Mouse (Mus musculus) kidney, embryonic 14.5 days (tissue): ENCODE measurements around the gene Tmem238. TPM values are rescaled to one million over a fixed set of nuclear protein-coding genes. Genes with fewer than 3 reads are reported as not detected.

Experiments used
- ATAC-seq: fragments of 200-750 bp; cut with Nextera tagmentation; 2 replicates; pipeline ENCODE4 v1.8.0; 2017; ENCODE audit warnings: moderate number of reproducible peaks, mild to moderate bottlenecking, moderate TSS enrichment, moderate library complexity; ENCODE audit not compliant: low FRiP score, low TSS enrichment
- H3K27ac ChIP-seq: fragments of 300-500 bp; sonication (generic); 2 replicates; pipeline ENCODE4 v1.5.1; 2014; ENCODE audit warnings: low read depth, mild to moderate bottlenecking, low read length, moderate library complexity, mixed read lengths
- H3K27me3 ChIP-seq: fragments of 300-500 bp; sonication (generic); 2 replicates; pipeline ENCODE4 v1.6.1; 2014; ENCODE audit warnings: mild to moderate bottlenecking, low read length; ENCODE audit not compliant: control insufficient read depth, insufficient read depth
- H3K36me3 ChIP-seq: fragments of 300-500 bp; sonication (generic); 2 replicates; pipeline ENCODE4 v1.6.1; 2014; ENCODE audit warnings: low read length, mixed read lengths; ENCODE audit not compliant: control insufficient read depth, insufficient read depth
- H3K4me1 ChIP-seq: fragments of 300-500 bp; sonication (generic); 2 replicates; pipeline ENCODE4 v1.6.1; 2014; ENCODE audit warnings: low read length, mixed read lengths; ENCODE audit not compliant: control insufficient read depth, insufficient read depth
- H3K4me2 ChIP-seq: fragments of 300-500 bp; sonication (generic); replicated peaks from 2 replicates; pipeline ENCODE4 v1.6.1; 2014; ENCODE audit warnings: low read depth, mild to moderate bottlenecking, low read length
- H3K4me3 ChIP-seq: fragments of 300-500 bp; sonication (generic); 2 replicates; pipeline ENCODE4 v1.5.1; 2014; ENCODE audit warnings: mild to moderate bottlenecking, low read length
- H3K9ac ChIP-seq: fragments of 300-500 bp; sonication (generic); 2 replicates; pipeline ENCODE4 v1.6.1; 2014; ENCODE audit warnings: low read depth, mild to moderate bottlenecking, low read length, moderate library complexity
- H3K9me3 ChIP-seq: fragments of 300-500 bp; sonication (generic); 2 replicates; pipeline ENCODE4 v1.6.1; 2016; ENCODE audit warnings: low read length; ENCODE audit not compliant: control insufficient read depth
- WGBS: fragments of 180-500 bp; shearing (Covaris S2); extraction: QIAGEN DNeasy Blood & Tissue Kit; methylation state at CpG from one replicate; pipeline ENCODE4 v1.1.7; 2014; 5-methylcytosine and 5-hydroxymethylcytosine counted together
- polyA plus RNA-seq: library from polyadenylated mRNA; unstranded; fragments of >200 nt; fragmentation: Nextera tagmentation; extraction: Ambion mirVana; gene quantifications from 2 replicates; pipeline ENCODE4 v1.2.1, GENCODE M21; 2014

Gene Tmem238
- polyA plus RNA-seq: 6.9 and 8.2 TPM in 2 replicates

DNA sequence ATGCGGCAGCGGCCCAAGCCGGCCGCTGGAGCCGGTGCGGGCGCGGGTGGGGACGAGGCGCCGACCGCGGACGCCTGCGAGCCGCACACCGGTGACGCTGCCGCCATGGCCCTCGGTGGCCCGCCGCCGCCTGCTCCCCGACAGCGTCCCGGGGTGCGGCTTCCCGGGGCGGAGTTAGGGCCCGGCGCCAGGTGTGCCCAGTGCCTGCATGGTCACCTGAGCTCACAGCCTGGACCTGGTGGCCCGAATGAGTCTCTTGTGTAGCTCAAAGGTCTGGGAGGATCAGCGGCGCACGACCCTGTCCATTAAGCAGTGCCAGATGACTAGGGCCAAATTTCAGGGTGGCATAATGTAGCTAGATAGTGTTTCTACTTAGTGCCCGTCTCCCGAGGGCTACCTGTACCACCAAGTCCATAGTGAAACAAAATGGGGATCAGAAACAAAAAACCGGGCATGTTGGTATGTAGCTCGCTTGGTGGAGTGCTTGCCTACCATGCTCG lies at the start of gene Tmem238:
Gene Tmem238, minus strand, starts transcription at position 221 of the 500 bp plus-strand sequence.
- H3K4me1 ChIP-seq: peaks cover 11% of the 10 kb centered on the region; the same call in 1 of the 2 replicates
- no peaks in the 10 kb centered on the region for H3K27me3 ChIP-seq
- peaks cover 10% of the 10 kb centered on the region for H3K36me3 ChIP-seq
- peak; percentile 7; the same call in 1 of the 2 replicates for ATAC-seq
- peak within 1 kb of the TSS; percentile 92 for H3K4me2 ChIP-seq
- peak within 1 kb of the TSS; percentile 88 for H3K27ac ChIP-seq
- no peaks in the 10 kb centered on the region for H3K9me3 ChIP-seq
- peak within 1 kb of the TSS; percentile 60 for H3K4me3 ChIP-seq
- H3K9ac ChIP-seq: peak within 1 kb of the TSS; percentile 71
- WGBS: 12% methylated on average over 22 of the region's 40 CpGs

DNA sequence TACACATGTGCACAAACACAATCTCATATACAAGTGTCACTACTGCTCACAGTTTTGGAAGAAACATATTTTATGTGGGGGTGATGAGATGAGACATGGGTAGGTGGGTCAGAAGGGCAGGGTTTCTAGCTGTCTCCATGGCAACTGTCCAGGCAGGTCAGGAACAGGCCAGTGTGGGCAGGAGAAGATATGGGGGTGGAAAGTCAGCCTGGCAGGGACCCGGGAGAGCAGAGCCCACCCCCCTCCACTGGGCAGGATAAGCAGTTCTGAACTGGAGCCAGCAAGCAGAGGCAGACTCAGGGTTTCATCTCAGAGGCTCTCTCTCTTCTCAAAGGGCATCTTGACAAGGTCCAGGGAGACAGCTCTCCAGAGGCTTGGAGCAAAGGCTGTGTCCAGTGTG lies 48.2 kb upstream of the Tmem238 start:
- no peak for ATAC-seq
- H3K27me3 ChIP-seq: peaks cover 50% of the 10 kb centered on the region
- no peaks in the 10 kb centered on the region for H3K9me3 ChIP-seq
- no peak overlapping the region for H3K9ac ChIP-seq
- WGBS: 18% methylated on average over 1 of the region's 1 CpGs
- no peaks in the 10 kb centered on the region for H3K36me3 ChIP-seq
- no peak overlapping the region for H3K4me3 ChIP-seq
- no peak overlapping the region for H3K4me2 ChIP-seq
- H3K27ac ChIP-seq: no peak overlapping the region
- H3K4me1 ChIP-seq: 0 out of 2 replicates have a peak, but pooled peaks cover 8% of the 10 kb centered on the region

DNA sequence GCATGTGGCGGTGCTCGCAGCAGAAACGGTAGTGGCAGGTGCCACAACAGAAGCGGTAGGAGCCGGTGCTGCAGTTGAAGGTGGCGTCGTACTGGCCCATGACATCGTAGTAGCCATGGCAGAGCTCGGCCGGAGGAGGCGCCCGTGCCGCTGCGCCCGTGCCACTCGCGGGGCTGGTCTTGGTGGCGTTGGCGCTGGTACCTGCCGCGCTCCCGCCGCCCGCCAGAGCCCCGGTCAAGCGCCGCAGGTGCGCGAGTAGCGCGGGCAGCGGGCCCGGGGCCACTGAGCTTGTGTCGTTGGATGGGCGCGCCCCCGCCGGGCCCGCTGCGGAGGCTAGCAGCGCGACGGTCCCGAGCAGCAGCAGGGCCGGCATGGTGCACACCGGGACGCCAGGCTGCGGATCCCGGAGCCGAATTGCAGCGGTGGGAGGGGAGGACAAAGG lies 46.9 kb upstream of the Tmem238 start:
- peak; percentile 93 for ATAC-seq
- peak overlapping the region; percentile 79 for H3K4me2 ChIP-seq
- no peaks in the 10 kb centered on the region for H3K36me3 ChIP-seq
- H3K4me1 ChIP-seq: 0 out of 2 replicates have a peak, but pooled peaks cover 6% of the 10 kb centered on the region
- peaks cover 41% of the 10 kb centered on the region for H3K27me3 ChIP-seq
- H3K4me3 ChIP-seq: peak overlapping the region; percentile 50
- peak overlapping the region; percentile 55; the same call in 1 of the 2 replicates for H3K27ac ChIP-seq
- H3K9me3 ChIP-seq: no peaks in the 10 kb centered on the region
- peak overlapping the region; percentile 58 for H3K9ac ChIP-seq
- WGBS: under 1% methylated on average over 50 of the region's 51 CpGs

DNA sequence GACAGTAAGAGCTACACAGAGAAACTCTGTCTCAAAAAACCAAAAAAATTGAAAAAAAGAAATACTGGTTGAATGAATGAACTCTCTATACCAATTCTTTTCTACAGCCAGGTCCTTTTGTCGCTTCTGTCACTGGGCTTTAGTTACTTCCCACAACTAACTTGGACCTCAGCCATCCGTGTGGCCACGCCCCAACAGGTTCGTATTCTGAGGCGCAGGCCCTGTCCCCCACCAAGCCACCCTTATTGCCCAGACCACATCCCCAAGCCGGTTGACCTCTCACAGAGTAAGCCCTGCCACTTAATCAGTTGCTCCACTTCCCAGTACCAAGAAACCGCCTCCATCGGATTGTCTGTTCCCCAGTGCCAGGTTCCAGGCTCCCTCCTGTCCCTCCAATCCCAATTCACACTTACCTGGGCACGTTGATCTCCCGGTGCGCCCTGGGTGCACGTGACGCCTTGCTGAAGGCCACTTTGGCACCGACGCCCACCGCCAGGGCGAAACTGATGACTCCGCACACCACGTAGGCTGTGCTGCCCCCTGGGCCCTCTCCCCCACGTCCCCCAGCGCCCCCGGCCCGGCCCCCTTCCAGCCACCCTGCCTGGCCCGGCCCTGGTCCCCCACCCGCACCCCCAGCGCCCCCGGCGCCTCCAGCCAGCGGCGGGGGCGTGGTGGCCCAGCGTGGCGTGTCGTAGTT lies 46.3 kb upstream of the Tmem238 start:
- Histone ChIP-seq H3K4me1 (0 out of 2 replicates have a peak, but pooled peaks cover 6% of the 10 kb centered on the region), H3K36me3 (no peaks in the 10 kb centered on the region), H3K4me2 (peak overlapping the region; percentile 79), H3K4me3 (peak overlapping the region; percentile 50), H3K27me3 (peaks cover 46% of the 10 kb centered on the region), H3K27ac (no peak overlapping the region), H3K9ac (peak overlapping the region; percentile 58), H3K9me3 (no peaks in the 10 kb centered on the region)
- WGBS: 7% methylated on average over 32 of the region's 34 CpGs
- ATAC-seq: peak; percentile 17; the same call in 1 of the 2 replicates

DNA sequence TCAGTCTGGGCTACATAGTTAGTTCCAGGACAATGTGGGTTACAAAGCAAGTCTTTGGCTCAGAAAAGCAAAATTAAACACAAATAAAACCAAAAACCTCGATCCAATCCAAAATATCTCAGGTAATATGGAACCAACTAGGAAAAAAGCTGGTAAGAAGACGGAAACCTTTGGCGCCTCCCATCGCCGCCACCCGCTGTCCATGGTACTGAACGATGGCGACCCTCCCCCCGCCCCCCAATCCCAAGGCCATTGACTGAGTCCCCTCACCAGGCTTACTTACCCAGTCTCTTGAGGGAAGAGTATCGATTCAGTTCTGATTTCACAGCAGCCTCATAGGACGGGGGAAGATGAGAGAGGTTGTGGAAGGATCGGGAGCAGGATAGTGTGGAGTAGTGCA lies 41.0 kb upstream of the Tmem238 start:
- ATAC-seq: no peak
- H3K4me2 ChIP-seq: no peak overlapping the region
- no peaks in the 10 kb centered on the region for H3K36me3 ChIP-seq
- H3K9ac ChIP-seq: no peak overlapping the region
- no peaks in the 10 kb centered on the region for H3K4me1 ChIP-seq
- 7% methylated on average over 12 of the region's 12 CpGs for WGBS
- H3K4me3 ChIP-seq: no peak overlapping the region
- H3K27me3 ChIP-seq: peaks cover 24% of the 10 kb centered on the region
- no peak overlapping the region for H3K27ac ChIP-seq
- no peaks in the 10 kb centered on the region for H3K9me3 ChIP-seq

DNA sequence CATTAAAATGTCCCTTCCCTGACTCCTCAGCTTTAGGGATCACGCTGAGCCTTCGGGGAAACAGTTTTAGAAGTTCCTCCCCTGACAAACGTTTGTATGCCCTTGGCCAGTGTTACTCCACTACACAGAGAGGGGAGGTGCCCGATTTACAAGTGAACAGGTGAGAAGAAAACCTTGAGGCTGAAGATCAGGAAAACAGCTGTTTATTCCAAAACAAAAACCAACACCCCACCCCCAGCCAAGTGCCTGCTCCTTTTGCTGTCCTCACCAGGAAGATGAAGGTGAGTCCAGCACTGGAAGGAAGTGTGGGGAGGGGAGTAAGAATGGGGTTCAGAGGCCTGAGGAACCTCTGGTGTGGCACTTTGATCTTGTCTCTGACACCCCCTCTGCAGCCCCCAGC lies 35.9 kb upstream of the Tmem238 start:
- no peak overlapping the region for H3K4me3 ChIP-seq
- no peaks in the 10 kb centered on the region for H3K9me3 ChIP-seq
- H3K36me3 ChIP-seq: no peaks in the 10 kb centered on the region
- H3K27me3 ChIP-seq: peaks cover 4% of the 10 kb centered on the region; the same call in 1 of the 2 replicates
- H3K9ac ChIP-seq: no peak overlapping the region
- 46% methylated on average over 4 of the region's 4 CpGs for WGBS
- H3K4me1 ChIP-seq: no peaks in the 10 kb centered on the region
- H3K4me2 ChIP-seq: no peak overlapping the region
- no peak overlapping the region for H3K27ac ChIP-seq
- ATAC-seq: no peak

DNA sequence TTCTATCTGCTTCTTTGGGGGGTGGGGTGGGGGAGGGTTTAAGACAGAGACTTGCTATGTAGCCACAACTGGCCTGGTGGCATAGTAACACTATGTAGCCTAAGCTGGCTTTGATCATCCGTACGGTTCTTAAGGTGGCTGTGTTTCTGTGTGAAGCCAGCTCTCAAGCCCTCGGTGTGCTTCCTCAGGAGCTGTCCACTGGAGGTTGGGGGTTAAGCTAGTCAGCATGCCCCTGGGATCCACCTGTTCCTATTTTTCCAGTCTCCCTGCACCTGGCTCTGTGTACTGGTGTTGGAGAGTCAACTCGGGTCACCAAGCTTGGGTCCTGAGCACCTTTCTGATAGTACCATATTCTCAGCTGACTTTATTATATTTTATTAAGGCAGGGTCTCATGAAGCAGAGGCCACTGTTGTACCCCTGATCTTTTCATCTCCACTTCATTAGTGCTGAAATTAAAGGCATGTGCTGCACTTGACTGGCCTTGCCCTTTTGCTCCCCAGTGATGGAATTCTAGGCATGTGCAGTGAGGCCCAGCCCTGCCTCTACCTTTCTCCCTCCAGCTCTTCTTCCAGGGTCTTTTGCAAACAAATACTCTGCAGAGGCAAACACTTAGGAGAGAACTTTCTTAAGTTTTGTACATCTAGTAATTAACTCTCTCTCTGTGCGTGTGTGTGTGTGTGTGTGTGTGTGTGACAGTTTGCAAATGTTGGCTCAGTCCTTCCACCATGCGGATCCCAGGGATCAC lies 32.9 kb upstream of the Tmem238 start:
- Histone ChIP-seq H3K27me3 (no peaks in the 10 kb centered on the region), H3K4me1 (no peaks in the 10 kb centered on the region), H3K36me3 (no peaks in the 10 kb centered on the region), H3K9me3 (no peaks in the 10 kb centered on the region), H3K9ac (no peak overlapping the region), H3K4me3 (no peak overlapping the region), H3K4me2 (no peak overlapping the region), H3K27ac (peak overlapping the region; percentile 62)
- WGBS: 58% methylated on average over 6 of the region's 6 CpGs
- ATAC-seq: no peak

DNA sequence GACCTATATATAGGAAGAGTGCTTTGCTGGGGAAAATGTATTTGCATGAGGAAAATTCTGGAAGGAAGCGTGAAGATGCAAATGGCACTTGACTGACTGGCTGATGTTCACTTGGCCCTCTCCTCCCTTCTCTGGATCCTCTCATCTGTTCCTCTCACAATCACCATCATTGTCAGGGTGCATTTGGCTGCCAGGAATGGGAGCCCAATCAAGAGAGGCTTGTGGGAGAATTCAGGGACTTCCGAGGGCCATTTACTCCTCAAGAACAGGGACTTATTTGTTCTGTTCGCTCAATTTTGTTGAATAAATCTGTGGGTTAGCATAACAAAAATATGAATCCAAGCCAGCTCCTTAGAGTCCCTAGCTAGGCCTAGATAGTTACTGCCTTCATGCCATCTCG lies 32.2 kb upstream of the Tmem238 start:
- H3K4me1 ChIP-seq: no peaks in the 10 kb centered on the region
- ATAC-seq: no peak
- no peak overlapping the region for H3K9ac ChIP-seq
- no peaks in the 10 kb centered on the region for H3K36me3 ChIP-seq
- no peaks in the 10 kb centered on the region for H3K9me3 ChIP-seq
- no peak overlapping the region for H3K4me2 ChIP-seq
- WGBS: 78% methylated on average over 4 of the region's 4 CpGs
- no peaks in the 10 kb centered on the region for H3K27me3 ChIP-seq
- no peak overlapping the region for H3K4me3 ChIP-seq
- H3K27ac ChIP-seq: 0 out of 2 replicates have a peak overlapping the region, but pooled peaks have one; percentile 42
